In the genomic region with DNA sequence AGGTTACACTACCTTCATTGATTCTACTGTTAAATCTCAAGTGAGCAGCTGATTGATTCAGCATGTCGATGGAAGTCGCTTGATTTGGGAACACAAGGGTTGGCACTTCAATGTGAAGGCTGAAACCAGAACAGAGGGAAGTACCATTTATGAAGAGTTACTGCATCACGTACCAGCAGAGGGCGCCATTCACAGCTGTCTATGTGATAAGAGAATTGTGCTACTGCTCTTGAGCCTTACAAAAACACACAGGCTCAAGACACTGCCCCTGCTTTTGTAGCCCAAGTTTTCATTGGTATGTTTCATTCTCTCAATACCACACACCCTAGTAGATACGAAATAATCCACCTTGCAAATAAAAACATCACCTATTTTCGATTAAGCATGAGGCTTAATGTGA, we compare ENCODE assay signal across 10 mouse cellular contexts.
DNase-seq lines count a peak whose midpoint lies in the region; ATAC-seq and TF ChIP-seq lines count a peak whose summit lies in the region.
"Had no signal": no experiment of that assay in that cellular context is flagged by ENCODE, and none has a peak within 500 bp of the region (broad histone marks: within the 10 kb centered on the region; RNA-seq: fewer than 3 reads in every experiment).

No protein-coding gene starts in this region.

- H3K36me3 ChIP-seq in lung, postnatal 0 days (ENCODE audit: insufficient read depth, low read length) = no peaks in the 10 kb centered on the region
- H3K36me3 ChIP-seq: embryonic facial prominence, embryonic 12.5 days had no signal

- TF ChIP-seq EP300 in lung, postnatal 0 days (IDR thresholded peaks at IDR 0.05) = no peak

- peak; percentile 64 for TF ChIP-seq CTCF in lung, postnatal 0 days (IDR thresholded peaks at IDR 0.05)

- no peak overlapping the region for H3K9ac ChIP-seq in lung, postnatal 0 days (replicated peaks; ENCODE audit: low read depth)
- H3K9ac ChIP-seq: embryonic facial prominence, embryonic 12.5 days had no signal

- no peak overlapping the region for H3K27ac ChIP-seq in lung, postnatal 0 days (ENCODE audit: low read length)
- H3K27ac ChIP-seq: embryonic facial prominence, embryonic 12.5 days had no signal

- H3K9me3 ChIP-seq in lung, postnatal 0 days (ENCODE audit: low read length) = no peaks in the 10 kb centered on the region
- H3K9me3 ChIP-seq: embryonic facial prominence, embryonic 12.5 days; megakaryocyte, embryonic 14.5 days had no signal

- DNase-seq in lung, postnatal 0 days (ENCODE audit: low spot score) = peak; percentile 46
- no peak for DNase-seq in lung, postnatal 25 days (ENCODE audit: low spot score)
- DNase-seq in c-Kit-positive CD71-positive TER-119-negative erythroid progenitor cells, embryonic 14.5 days (ENCODE audit: low read depth) = peak; percentile 6
- DNase-seq in forelimb bud, embryonic 11.5 days (ENCODE audit: low read depth, low spot score) = peak; percentile 68
- peak; percentile 43 to 84 for DNase-seq in layer of hippocampus, adult 18-20 months (ENCODE audit: low spot score in 2 of 2)
- peak; percentile 74 for DNase-seq in mesoderm, embryonic 11.5 days (ENCODE audit: low read depth, low spot score)
- peak; percentile 25 for DNase-seq in testis, postnatal 14 days (ENCODE audit: low spot score)

- no peak overlapping the region for H3K4me3 ChIP-seq in lung, postnatal 0 days (ENCODE audit: low read depth, low read length)
- H3K4me3 ChIP-seq: embryonic facial prominence, embryonic 12.5 days; megakaryocyte, embryonic 14.5 days had no signal

- no peak for ATAC-seq in lung, postnatal 0 days
- ATAC-seq in CD4-positive, CD25-positive, alpha-beta regulatory T cell, adult 4 months = no peak

- H3K4me1 ChIP-seq in lung, postnatal 0 days (ENCODE audit: insufficient read depth, low read depth, low read length) = no peaks in the 10 kb centered on the region
- H3K4me1 ChIP-seq: embryonic facial prominence, embryonic 12.5 days; megakaryocyte, embryonic 14.5 days had no signal

- no peak overlapping the region for H3K4me2 ChIP-seq in lung, postnatal 0 days (replicated peaks; ENCODE audit: low read depth, low read length)
- H3K4me2 ChIP-seq: embryonic facial prominence, embryonic 12.5 days had no signal

- whole genome bisulfite sequencing in lung, postnatal 0 days = 36% methylated on average over 6 of the region's 6 CpGs

- no peaks in the 10 kb centered on the region for H3K27me3 ChIP-seq in lung, postnatal 0 days (replicated peaks; ENCODE audit: insufficient read depth, low read length)
- H3K27me3 ChIP-seq: embryonic facial prominence, embryonic 12.5 days; megakaryocyte, embryonic 14.5 days had no signal
